Mouse (Mus musculus): ENCODE data around the gene Plekhh3. TPM values are rescaled to one million over a fixed set of nuclear protein-coding genes. Genes with fewer than 3 reads are reported as not detected.

The Plekhh3 gene
- polyA plus RNA-seq, 1 experiment from 2014 or later = 9.5 TPM

GRCm38 (mm10) chr11:101141088-101141487 is 30.1 kb downstream of the Plekhh3 start:
- H3K4me3 ChIP-seq (replicated peaks) = no peak overlapping the region
- no peak for ATAC-seq (ENCODE audit: low FRiP score)
- WGBS = 87% methylated on average over 8 of the region's 8 CpGs
- no peaks in the 10 kb centered on the region for H3K27me3 ChIP-seq (replicated peaks)
- no peak overlapping the region for H3K9ac ChIP-seq (replicated peaks)
- no peaks in the 10 kb centered on the region for H3K36me3 ChIP-seq
- H3K9me3 ChIP-seq (replicated peaks) = no peaks in the 10 kb centered on the region
- no peak overlapping the region for H3K4me2 ChIP-seq
- H3K4me1 ChIP-seq = peaks cover 24% of the 10 kb centered on the region
- H3K27ac ChIP-seq (replicated peaks) = no peak overlapping the region

GRCm38 (mm10) chr11:101140164-101140819 is 30.9 kb downstream of the Plekhh3 start:
- peak overlapping the region; percentile 55 for H3K4me2 ChIP-seq
- H3K27ac ChIP-seq (replicated peaks) = peak overlapping the region; percentile 54
- no peak for ATAC-seq (ENCODE audit: low FRiP score)
- peak overlapping the region; percentile 27 for H3K4me3 ChIP-seq (replicated peaks)
- peak overlapping the region; percentile 22; the same call in 1 of the 2 replicates for H3K9ac ChIP-seq (replicated peaks)
- no peaks in the 10 kb centered on the region for H3K9me3 ChIP-seq (replicated peaks)
- H3K4me1 ChIP-seq = peaks cover 21% of the 10 kb centered on the region
- H3K36me3 ChIP-seq = no peaks in the 10 kb centered on the region
- WGBS = 42% methylated on average over 27 of the region's 27 CpGs
- H3K27me3 ChIP-seq (replicated peaks) = no peaks in the 10 kb centered on the region

GRCm38 (mm10) chr11:101138536-101139181 is 32.5 kb downstream of the Plekhh3 start:
- 20% methylated on average over 15 of the region's 15 CpGs for WGBS
- H3K27me3 ChIP-seq (replicated peaks) = no peaks in the 10 kb centered on the region
- H3K27ac ChIP-seq (replicated peaks) = peak overlapping the region; percentile 47; the same call in 1 of the 2 replicates
- H3K4me2 ChIP-seq = peak overlapping the region; percentile 41
- peak; percentile 46; the same call in 1 of the 2 replicates for ATAC-seq (ENCODE audit: low FRiP score)
- H3K4me3 ChIP-seq (replicated peaks) = no peak overlapping the region
- peaks cover 16% of the 10 kb centered on the region for H3K4me1 ChIP-seq
- H3K9me3 ChIP-seq (replicated peaks) = no peaks in the 10 kb centered on the region
- no peaks in the 10 kb centered on the region for H3K36me3 ChIP-seq
- no peak overlapping the region for H3K9ac ChIP-seq (replicated peaks)

GRCm38 (mm10) chr11:101137000-101137399 is 34.2 kb downstream of the Plekhh3 start:
- Histone ChIP-seq H3K4me1 (peaks cover 12% of the 10 kb centered on the region), H3K27ac (replicated peaks) (no peak overlapping the region), H3K4me3 (replicated peaks) (no peak overlapping the region), H3K9ac (replicated peaks) (no peak overlapping the region), H3K36me3 (no peaks in the 10 kb centered on the region), H3K27me3 (replicated peaks) (no peaks in the 10 kb centered on the region), H3K4me2 (no peak overlapping the region), H3K9me3 (replicated peaks) (no peaks in the 10 kb centered on the region)
- 73% methylated on average over 7 of the region's 7 CpGs for WGBS
- no peak for ATAC-seq (ENCODE audit: low FRiP score)

- no peak overlapping the region for H3K4me3 ChIP-seq (replicated peaks)
- H3K4me2 ChIP-seq = no peak overlapping the region
- H3K9ac ChIP-seq (replicated peaks) = no peak overlapping the region
- H3K27me3 ChIP-seq (replicated peaks) = no peaks in the 10 kb centered on the region
- no peak for ATAC-seq (ENCODE audit: low FRiP score)
- peaks cover 6% of the 10 kb centered on the region for H3K4me1 ChIP-seq
- no peaks in the 10 kb centered on the region for H3K9me3 ChIP-seq (replicated peaks)
- WGBS = 82% methylated on average over 13 of the region's 13 CpGs
- H3K36me3 ChIP-seq = no peaks in the 10 kb centered on the region
- H3K27ac ChIP-seq (replicated peaks) = no peak overlapping the region
Observed at GRCm38 (mm10) chr11:101134217-101134865, 36.8 kb downstream of the Plekhh3 start.

GRCm38 (mm10) chr11:101133037-101133436 is 38.1 kb downstream of the Plekhh3 start:
- Histone ChIP-seq H3K4me1 (no peaks in the 10 kb centered on the region), H3K4me2 (no peak overlapping the region), H3K36me3 (no peaks in the 10 kb centered on the region), H3K4me3 (replicated peaks) (no peak overlapping the region), H3K9me3 (replicated peaks) (no peaks in the 10 kb centered on the region), H3K27me3 (replicated peaks) (no peaks in the 10 kb centered on the region), H3K27ac (replicated peaks) (no peak overlapping the region), H3K9ac (replicated peaks) (no peak overlapping the region)
- 81% methylated on average over 12 of the region's 12 CpGs for WGBS
- no peak for ATAC-seq (ENCODE audit: low FRiP score)

- Histone ChIP-seq H3K9me3 (replicated peaks) (no peaks in the 10 kb centered on the region), H3K4me1 (no peaks in the 10 kb centered on the region), H3K4me2 (no peak overlapping the region), H3K9ac (replicated peaks) (no peak overlapping the region), H3K36me3 (peaks cover 3% of the 10 kb centered on the region), H3K4me3 (replicated peaks) (no peak overlapping the region), H3K27ac (replicated peaks) (no peak overlapping the region), H3K27me3 (replicated peaks) (no peaks in the 10 kb centered on the region)
- ATAC-seq (ENCODE audit: low FRiP score) = no peak
- WGBS = 89% methylated on average over 6 of the region's 6 CpGs
Observed at GRCm38 (mm10) chr11:101131701-101132100, 39.5 kb downstream of the Plekhh3 start.

GRCm38 (mm10) chr11:101131187-101131586 is 40.0 kb downstream of the Plekhh3 start:
- 85% methylated on average over 2 of the region's 2 CpGs for WGBS
- no peak for ATAC-seq (ENCODE audit: low FRiP score)
- H3K27me3 ChIP-seq (replicated peaks) = no peaks in the 10 kb centered on the region

GRCm38 (mm10) chr11:101130056-101130756 is 40.9 kb downstream of the Plekhh3 start:
- Histone ChIP-seq H3K27ac (replicated peaks) (no peak overlapping the region), H3K9ac (replicated peaks) (no peak overlapping the region), H3K9me3 (replicated peaks) (no peaks in the 10 kb centered on the region), H3K27me3 (replicated peaks) (no peaks in the 10 kb centered on the region), H3K4me3 (replicated peaks) (no peak overlapping the region), H3K36me3 (peaks cover 18% of the 10 kb centered on the region), H3K4me2 (no peak overlapping the region), H3K4me1 (no peaks in the 10 kb centered on the region)
- 54% methylated on average over 18 of the region's 18 CpGs for WGBS
- no peak for ATAC-seq (ENCODE audit: low FRiP score)

More at GRCm38 (mm10) chr11:101131187-101131586, 40.0 kb downstream of the Plekhh3 start:
- Histone ChIP-seq H3K4me2 (no peak overlapping the region), H3K4me3 (replicated peaks) (no peak overlapping the region), H3K36me3 (peaks cover 8% of the 10 kb centered on the region), H3K4me1 (no peaks in the 10 kb centered on the region), H3K27ac (replicated peaks) (no peak overlapping the region), H3K9ac (replicated peaks) (no peak overlapping the region), H3K9me3 (replicated peaks) (no peaks in the 10 kb centered on the region)

- no peak overlapping the region for H3K9ac ChIP-seq (replicated peaks)
- no peaks in the 10 kb centered on the region for H3K27me3 ChIP-seq (replicated peaks)
- H3K9me3 ChIP-seq (replicated peaks) = no peaks in the 10 kb centered on the region
- 90% methylated on average over 11 of the region's 11 CpGs for WGBS
- H3K4me2 ChIP-seq = no peak overlapping the region
- H3K27ac ChIP-seq (replicated peaks) = no peak overlapping the region
- no peak for ATAC-seq (ENCODE audit: low FRiP score)
- H3K4me3 ChIP-seq (replicated peaks) = no peak overlapping the region
- no peaks in the 10 kb centered on the region for H3K4me1 ChIP-seq
- peaks cover 18% of the 10 kb centered on the region for H3K36me3 ChIP-seq
Observed at GRCm38 (mm10) chr11:101128996-101129577, 42.1 kb downstream of the Plekhh3 start.

- Histone ChIP-seq H3K9ac (replicated peaks) (no peak overlapping the region), H3K4me1 (no peaks in the 10 kb centered on the region), H3K9me3 (replicated peaks) (no peaks in the 10 kb centered on the region), H3K36me3 (peaks cover 37% of the 10 kb centered on the region), H3K27me3 (replicated peaks) (no peaks in the 10 kb centered on the region), H3K4me3 (replicated peaks) (no peak overlapping the region), H3K27ac (replicated peaks) (no peak overlapping the region), H3K4me2 (no peak overlapping the region)
- no peak for ATAC-seq (ENCODE audit: low FRiP score)
- 100% methylated on average over 1 of the region's 1 CpGs for WGBS
Observed at GRCm38 (mm10) chr11:101127075-101127474, 44.1 kb downstream of the Plekhh3 start.
